Mouse (Mus musculus) thymus, postnatal 36 days (tissue): ENCODE data around the gene Lrrc34.

Experiments
- DNase-seq, 2 experiments: peaks; one replicate each; pipeline ENCODE4 v3.0.0; 2022; ENCODE audit warnings: mixed read lengths in 2 of 2

The Lrrc34 gene

DNA sequence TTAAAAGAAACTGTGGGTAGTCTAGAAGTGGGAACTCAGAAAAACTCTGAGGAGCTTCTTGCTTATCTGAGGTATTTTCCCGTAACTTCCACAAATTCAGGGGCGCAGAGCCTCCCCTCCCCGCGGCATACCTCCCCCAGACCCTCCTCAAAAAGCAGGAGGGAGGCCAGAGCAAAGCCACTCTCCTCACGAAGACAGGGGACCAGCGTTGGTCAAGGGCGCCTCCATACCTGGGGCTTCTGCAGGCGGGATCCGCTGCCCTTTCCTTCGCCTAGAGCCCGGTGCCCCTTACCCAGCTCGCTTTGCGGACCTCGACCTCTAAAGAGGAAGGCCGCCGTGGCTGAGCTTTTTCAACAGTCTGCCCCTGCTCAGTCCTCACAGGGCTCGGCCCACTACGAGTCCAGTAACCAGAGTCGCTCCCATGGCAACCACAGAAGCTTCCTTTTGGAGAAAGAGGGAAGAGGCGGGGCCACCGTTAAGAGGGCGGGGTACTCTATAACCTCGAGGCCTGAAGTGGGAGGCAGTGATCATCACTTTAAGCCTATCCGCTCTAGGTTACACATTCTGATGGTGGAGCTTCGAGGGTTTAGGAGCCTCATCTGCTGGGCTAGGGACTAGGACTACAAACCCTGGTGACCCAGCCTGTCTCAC, at the start of gene Lrrc34:
TSS of gene Lrrc34 (minus strand) at position 430 of the 651 bp plus-strand sequence.
- no peak for DNase-seq

- no peak for DNase-seq
Observed at GRCm38 (mm10) chr3:30696346-30696745, 48.7 kb upstream of the Lrrc34 start.

DNA sequence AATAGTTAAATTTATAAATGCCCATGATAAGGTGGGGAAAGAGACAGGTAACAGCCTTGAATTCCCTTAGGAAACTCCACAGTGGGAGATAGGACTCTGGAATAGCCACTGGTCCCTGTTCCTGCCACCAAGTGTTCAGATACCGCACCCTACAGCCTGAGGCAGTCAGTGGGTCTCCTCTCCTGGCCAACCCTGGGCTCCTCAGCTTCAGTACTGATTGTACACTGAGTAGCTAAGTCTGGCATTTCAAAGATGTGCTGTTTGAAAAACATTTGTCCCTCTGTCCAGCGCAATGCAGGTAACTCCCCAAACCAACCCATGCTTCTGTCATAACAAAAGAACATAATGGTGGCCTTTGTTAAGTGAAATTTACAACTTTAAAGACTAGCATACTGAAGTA, 48.0 kb upstream of the Lrrc34 start:
- no peak for DNase-seq

DNA sequence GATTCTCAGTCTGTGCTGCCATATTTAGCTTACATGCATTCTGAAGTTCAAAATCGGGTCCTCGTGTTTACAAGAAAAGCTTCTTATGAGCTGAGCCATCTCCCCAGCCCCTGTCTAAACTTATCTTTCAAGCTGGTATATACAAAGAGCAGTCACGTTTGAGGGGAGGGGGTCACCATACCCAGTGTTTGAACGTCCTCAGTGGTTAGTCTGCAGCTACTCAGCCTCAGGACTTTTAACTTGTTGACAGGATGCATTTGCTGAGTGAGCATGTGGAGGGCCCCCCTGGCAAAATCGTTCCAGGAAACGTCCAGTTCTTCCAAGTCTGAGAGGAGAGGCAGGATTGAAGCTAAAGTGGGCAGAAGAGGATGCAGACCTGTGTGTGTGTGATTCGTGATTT, 43.3 kb upstream of the Lrrc34 start:
- no peak for DNase-seq

- no peak for DNase-seq
Observed at GRCm38 (mm10) chr3:30687216-30687615, 39.5 kb upstream of the Lrrc34 start.

DNA sequence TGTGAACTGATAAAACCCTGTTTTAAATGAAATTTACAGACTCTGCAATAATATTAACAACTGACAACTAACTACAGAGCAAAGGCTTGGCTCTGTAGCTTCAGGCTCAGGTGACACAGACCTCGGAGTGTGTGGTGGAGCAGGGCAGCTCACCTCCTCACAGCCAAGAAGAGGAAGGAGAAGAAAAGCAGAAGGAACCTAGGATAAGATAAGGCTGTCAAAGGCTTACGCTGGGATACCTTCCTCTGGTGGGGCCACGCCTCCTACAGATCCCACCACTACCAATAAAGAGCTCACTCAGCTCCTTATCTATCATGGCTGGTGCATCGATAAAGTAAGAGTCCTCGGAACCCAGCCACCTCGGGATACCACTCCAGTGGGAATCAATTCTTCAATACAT, 35.5 kb upstream of the Lrrc34 start:
- DNase-seq = no peak

GRCm38 (mm10) chr3:30658486-30658885, 10.8 kb upstream of the Lrrc34 start:
- DNase-seq = no peak

DNA sequence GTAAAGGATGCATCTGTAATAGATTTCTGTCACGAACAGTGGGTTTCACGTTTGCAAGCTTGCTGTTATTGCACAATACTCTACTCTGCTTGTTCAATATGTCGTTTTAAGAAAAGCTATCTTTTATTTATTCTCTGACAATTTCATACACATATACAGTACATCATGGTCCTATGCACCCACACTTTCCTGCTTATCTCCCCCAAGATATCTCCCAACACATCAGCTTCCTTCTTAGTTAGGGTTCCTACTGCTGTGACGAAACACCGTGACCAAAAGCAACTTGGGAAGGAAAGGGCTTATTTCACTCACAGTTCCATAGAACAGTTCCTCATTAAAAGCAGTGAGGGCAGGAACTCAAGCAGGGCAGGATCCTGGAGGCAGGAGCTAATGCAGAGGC, 8.3 kb upstream of the Lrrc34 start:
- no peak for DNase-seq

GRCm38 (mm10) chr3:30650062-30650841, 2.6 kb upstream of the Lrrc34 start:
- DNase-seq = no peak

DNA sequence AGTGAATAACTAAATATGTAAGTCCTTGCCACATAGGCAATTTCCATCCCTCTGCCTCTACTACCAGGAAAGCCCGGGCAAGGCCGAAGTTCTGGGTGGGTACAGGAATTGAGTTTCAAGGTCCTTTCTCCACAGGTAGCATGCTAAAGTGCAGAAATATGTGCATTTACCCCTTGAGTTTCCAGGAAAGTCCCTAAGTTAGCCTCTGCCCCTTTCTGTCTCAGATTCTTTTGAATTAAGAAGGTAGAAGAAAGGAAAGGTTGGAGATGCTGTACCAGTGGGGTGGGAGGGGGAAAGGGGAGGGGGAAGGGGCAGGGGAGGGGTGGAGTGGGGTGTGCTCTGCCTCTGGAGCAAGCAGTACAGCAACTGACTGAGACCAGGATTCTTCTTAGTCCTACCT, 797 bp upstream of the Lrrc34 start:
- DNase-seq = no peak

DNA sequence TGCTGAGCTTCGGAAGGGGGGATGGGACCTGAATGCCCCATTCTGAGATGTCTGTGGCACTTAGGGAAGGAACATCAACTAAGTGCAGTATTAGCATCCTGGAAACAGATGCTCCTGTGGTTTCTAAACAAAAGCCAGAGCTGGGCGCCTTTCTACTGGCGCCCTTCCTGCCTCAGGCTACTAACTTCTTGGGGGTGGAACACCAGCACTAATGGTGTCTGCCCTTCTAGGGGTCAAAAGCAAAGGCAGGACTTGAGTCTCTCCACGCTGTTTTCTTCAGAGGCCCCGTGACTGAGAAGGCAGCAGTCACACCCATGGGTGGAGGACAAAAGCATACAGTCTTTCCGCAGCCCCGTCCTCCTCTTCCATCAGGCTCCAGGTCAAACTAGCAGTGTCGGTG, 908 bp downstream of the Lrrc34 start:
- DNase-seq = no peak

GRCm38 (mm10) chr3:30644207-30644606, 3.5 kb downstream of the Lrrc34 start, which contains the start of gene Lrriq4:
Gene Lrriq4 (plus strand): TSS chr3:30644507.
- DNase-seq = no peak

DNA sequence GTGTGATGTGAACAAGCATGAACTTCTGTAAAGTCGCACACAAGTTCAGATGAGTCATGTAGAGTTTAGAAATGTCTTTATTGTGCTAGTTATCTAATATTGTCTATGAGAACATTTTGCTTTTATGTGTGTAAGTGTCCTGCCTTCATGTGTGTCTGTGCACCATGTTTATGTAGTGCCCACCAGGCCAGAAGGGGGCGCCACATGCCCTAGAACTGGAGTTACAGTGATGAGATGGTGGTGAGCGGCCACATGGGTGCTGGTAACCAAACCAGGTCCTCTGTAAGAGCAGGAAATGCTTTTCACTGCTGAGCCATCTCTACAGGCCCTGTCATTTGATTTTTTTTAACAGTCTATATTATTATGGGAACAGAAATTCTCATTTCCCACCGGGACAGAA, 12.0 kb downstream of the Lrrc34 start:
- no peak for DNase-seq

GRCm38 (mm10) chr3:30633681-30634080, 14.0 kb downstream of the Lrrc34 start:
- DNase-seq = no peak

GRCm38 (mm10) chr3:30620132-30620531, 27.5 kb downstream of the Lrrc34 start:
- DNase-seq = no peak

- DNase-seq = peak; percentile 22 to 42
Observed at GRCm38 (mm10) chr3:30610930-30611329, 36.7 kb downstream of the Lrrc34 start.

- DNase-seq = no peak
Observed at GRCm38 (mm10) chr3:30608999-30609398, 38.7 kb downstream of the Lrrc34 start.

DNA sequence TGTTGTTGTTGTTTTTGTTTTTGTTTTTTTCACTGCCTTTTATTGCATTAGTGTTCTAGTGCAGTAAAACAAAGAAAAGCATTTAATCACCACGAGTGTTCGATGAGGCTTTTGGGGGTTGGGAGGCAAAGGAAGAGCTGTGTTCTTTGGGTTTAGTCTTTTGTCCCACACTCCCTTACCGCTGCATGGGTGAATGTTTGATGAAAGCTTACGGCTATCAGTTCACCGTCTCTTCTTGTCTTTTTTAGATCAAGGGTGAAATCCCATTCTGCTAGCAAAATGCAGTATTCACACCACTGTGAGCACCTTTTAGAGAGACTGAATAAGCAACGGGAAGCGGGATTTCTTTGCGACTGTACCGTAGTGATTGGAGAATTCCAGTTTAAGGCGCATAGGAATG, 44.4 kb downstream of the Lrrc34 start:
- DNase-seq = no peak

DNA sequence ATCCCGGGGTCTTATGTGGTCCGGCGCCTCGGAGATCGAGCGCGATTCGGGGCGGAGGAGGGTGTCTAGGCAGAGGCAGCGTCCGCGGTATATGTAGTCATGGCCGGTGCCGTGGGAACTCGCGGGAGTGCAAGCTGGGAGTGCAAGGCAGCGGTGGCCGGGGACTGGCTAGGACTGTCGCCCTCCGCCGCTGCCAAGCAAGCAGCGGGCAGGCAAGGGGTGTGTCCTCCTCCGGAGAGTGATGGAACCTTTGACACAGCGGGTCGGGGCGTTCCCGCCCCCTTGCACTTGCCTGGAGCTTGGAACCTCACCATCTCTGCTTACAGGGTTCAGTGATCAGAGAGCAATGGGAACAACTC, 45.0 kb downstream of the Lrrc34 start:
- DNase-seq = peak in 1 of 2 experiments; percentile 80

DNA sequence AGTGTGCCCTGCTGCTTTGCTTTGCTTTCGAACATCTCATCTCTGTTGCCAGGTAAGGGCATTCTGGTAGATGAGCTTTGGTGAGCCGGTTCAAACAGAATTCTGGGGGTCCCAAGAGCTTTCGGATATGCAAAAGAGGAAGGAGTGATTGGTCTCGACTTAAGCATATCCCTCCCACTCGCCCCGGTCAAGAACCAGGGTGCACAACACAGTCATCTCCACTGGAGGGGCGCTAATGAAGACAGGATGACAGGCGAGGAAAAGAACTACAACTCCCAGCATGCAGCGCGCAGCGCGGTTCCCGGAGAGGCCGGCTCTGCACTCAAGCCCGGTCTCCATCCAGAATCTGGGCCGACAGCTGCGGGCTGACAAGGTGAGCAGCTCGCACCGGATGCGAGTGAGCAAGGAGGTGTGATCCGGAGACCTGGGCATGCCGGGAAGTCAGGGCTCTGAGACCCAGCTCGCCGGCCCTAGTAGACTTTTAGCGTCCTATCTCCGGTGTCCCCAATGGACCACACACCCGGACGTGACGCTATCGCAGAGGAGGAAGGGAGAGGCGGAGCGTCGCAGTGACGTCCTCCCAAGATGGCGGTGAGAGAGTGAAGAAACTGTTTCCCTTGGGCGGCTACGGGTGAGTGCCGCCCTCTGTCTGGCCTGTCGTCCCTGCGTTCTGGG, 45.5 kb downstream of the Lrrc34 start, which contains the start of gene Mynn:
TSS of gene Mynn (plus strand) at position 1 of the 675 bp plus-strand sequence.
- peak; percentile 96 to 97 for DNase-seq

DNA sequence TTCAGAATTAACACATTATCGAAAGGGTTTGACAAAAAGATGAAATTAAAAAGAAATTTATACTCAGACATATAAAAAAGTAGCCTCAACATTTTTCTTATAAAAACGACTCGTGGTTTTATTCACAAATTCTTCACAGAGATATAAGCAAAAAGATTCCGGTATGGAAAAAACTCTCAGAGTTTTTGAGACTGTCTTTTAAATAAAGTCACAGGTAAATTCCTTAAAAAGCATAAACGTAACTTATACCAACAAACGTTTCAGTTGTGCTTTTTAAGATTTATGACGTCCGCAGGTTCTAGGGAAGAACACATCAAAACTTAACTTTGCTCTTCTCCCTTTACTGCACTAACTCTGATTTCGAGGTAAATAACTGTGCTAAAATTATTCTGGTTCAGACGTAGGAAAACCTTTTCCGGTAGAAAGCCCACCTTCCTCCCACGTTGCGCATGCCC, 46.0 kb downstream of the Lrrc34 start:
- no peak for DNase-seq

DNA sequence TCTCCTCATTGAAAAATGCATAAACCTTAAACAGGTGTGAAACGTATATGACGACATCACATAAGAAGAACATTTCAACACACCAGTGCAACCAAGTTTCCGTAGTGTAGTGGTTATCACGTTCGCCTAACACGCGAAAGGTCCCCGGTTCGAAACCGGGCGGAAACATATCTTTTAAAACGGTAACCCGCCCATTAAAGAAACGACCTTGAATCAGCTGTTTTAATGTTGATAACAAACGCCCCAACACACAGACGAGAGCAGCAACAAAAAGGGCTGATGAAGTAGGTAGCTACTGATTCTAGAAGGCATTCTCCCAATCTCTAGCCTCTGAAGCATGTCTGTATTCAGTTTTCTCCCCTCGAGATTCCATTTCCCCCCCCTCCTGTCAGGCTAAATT, 46.5 kb downstream of the Lrrc34 start:
- DNase-seq = peak; percentile 85 to 91

DNA sequence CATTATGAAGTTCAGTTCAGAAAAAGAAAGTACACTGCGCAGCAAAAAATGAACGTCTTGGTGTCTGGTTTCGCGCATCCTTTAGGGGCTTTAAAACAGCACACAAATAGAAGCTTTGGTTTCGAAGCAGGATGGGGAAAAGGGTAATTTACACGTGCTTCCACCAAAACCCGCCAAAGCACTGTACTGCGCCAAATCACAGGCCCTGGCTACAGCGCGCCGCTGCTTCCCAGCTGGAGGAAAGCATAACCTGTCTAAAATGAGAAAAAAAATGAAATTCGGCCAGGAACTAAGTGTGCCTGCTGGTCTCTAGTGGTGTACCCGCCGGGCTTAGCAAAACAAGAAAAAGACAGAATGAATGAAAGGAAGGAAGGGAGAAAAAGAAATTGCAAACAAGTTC, 47.0 kb downstream of the Lrrc34 start:
- peak; percentile 34 to 40 for DNase-seq
